Mouse (Mus musculus): ENCODE results near the gene Ablim1. TPM values are rescaled to one million over a fixed set of nuclear protein-coding genes. Genes with fewer than 3 reads are reported as not detected.

The Ablim1 gene
- polyA plus RNA-seq, 1 experiment from 2014 or later, result 62.0 TPM

DNA sequence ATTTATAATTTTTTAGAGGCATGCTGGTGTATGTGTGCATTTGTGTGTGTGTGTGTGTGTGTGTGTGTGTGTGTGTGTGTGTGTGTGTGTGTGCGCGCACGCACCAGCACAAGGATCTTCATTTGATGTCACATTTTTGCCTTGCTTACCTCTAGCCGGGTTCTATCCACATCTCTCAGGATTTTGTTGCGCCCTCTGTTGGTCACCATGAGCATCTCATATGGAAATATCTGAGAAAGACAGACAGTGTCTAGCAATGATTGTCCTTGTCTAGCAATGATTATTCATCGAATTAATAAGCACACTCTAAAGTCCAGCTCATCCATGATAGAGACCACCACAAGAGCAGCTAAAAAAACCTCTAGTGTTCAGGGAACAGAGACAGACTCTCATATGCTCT lies 275.5 kb downstream of the Ablim1 start:
- Histone ChIP-seq H3K4me3 (ENCODE audit: low read depth, low read length) (no peak overlapping the region), H3K27ac (replicated peaks) (no peak overlapping the region), H3K4me2 (replicated peaks; ENCODE audit: low read depth) (no peak overlapping the region), H3K9me3 (ENCODE audit: control insufficient read depth, low read length) (no peaks in the 10 kb centered on the region), H3K27me3 (ENCODE audit: control insufficient read depth, insufficient read depth, low read length) (no peaks in the 10 kb centered on the region), H3K36me3 (ENCODE audit: control insufficient read depth, insufficient read depth, low read length) (peaks cover 6% of the 10 kb centered on the region; the same call in 1 of the 2 replicates), H3K4me1 (replicated peaks; ENCODE audit: control insufficient read depth, insufficient read depth) (no peaks in the 10 kb centered on the region), H3K9ac (ENCODE audit: low read length) (no peak overlapping the region)
- no peak for DNase-seq (ENCODE audit: low spot score)
- ATAC-seq (ENCODE audit: low FRiP score, low TSS enrichment), result no peak
- TF ChIP-seq CTCF (IDR thresholded peaks at IDR 0.05; ENCODE audit: low read depth) (peak; percentile 79), EP300 (optimal IDR thresholded peaks at IDR 0.05) (no peak)
- WGBS, result 66% methylated on average over 6 of the region's 6 CpGs

DNA sequence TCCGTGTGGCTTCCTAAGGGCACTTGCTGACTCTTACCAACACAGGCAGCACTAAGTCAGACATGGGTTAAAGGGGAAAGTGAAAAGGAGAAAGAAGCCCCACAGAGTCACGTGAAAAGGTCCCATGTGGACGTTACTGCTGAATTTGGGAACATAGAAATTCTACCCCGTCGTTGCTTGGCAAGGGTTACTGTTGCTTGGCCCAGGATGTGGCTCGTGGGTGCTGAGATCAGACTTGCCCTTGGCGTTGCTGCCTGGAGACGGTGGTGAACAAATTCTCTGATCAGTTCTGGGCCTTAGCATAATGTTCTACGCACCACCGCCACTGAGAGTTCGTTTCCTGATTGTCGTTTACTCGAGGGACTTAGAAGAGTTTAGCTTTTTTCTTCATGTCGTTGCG lies 277.9 kb downstream of the Ablim1 start:
- Histone ChIP-seq H3K4me2 (replicated peaks; ENCODE audit: low read depth) (no peak overlapping the region), H3K36me3 (ENCODE audit: control insufficient read depth, insufficient read depth, low read length) (peaks cover 6% of the 10 kb centered on the region; the same call in 1 of the 2 replicates), H3K9me3 (ENCODE audit: control insufficient read depth, low read length) (no peaks in the 10 kb centered on the region), H3K4me1 (replicated peaks; ENCODE audit: control insufficient read depth, insufficient read depth) (no peaks in the 10 kb centered on the region), H3K27me3 (ENCODE audit: control insufficient read depth, insufficient read depth, low read length) (no peaks in the 10 kb centered on the region), H3K27ac (replicated peaks) (no peak overlapping the region), H3K9ac (ENCODE audit: low read length) (no peak overlapping the region), H3K4me3 (ENCODE audit: low read depth, low read length) (no peak overlapping the region)
- DNase-seq (ENCODE audit: low spot score) (no peak), ATAC-seq (ENCODE audit: low FRiP score, low TSS enrichment) (no peak)
- TF ChIP-seq EP300 (optimal IDR thresholded peaks at IDR 0.05), result no peak
- no peak for TF ChIP-seq CTCF (IDR thresholded peaks at IDR 0.05; ENCODE audit: low read depth)
- 86% methylated on average over 15 of the region's 15 CpGs for WGBS

DNA sequence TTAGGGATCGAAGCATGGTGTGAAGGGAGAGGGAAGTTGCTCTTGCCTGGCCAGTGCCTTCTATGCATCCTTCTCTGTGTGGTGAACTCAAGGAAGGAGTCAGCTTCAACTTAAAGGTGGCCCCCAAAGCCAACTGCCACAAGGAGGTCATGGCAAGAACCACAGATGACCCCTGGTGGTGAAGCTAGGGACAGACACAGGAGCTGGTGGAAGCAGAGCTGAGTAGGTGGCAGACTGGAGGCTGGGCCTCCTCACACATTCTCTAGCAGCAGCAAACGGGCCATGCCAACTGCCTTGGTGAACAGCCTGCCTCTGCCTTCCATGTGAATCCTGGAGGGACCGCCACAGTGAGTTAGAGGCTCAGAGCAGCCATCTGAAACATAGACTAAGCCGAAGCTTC lies 283.1 kb downstream of the Ablim1 start:
- Histone ChIP-seq H3K27me3 (ENCODE audit: control insufficient read depth, insufficient read depth, low read length) (no peaks in the 10 kb centered on the region), H3K27ac (replicated peaks) (no peak overlapping the region), H3K4me3 (ENCODE audit: low read depth, low read length) (no peak overlapping the region), H3K9ac (ENCODE audit: low read length) (no peak overlapping the region), H3K4me2 (replicated peaks; ENCODE audit: low read depth) (no peak overlapping the region), H3K36me3 (ENCODE audit: control insufficient read depth, insufficient read depth, low read length) (0 out of 2 replicates have a peak, but pooled peaks cover 6% of the 10 kb centered on the region), H3K4me1 (replicated peaks; ENCODE audit: control insufficient read depth, insufficient read depth) (no peaks in the 10 kb centered on the region; the same call in 1 of the 2 replicates), H3K9me3 (ENCODE audit: control insufficient read depth, low read length) (0 out of 2 replicates have a peak, but pooled peaks cover 3% of the 10 kb centered on the region)
- TF ChIP-seq EP300 (optimal IDR thresholded peaks at IDR 0.05) (no peak), CTCF (IDR thresholded peaks at IDR 0.05; ENCODE audit: low read depth) (peak; percentile 88)
- DNase-seq (ENCODE audit: low spot score), result peak; percentile 70
- ATAC-seq (ENCODE audit: low FRiP score, low TSS enrichment), result no peak
- WGBS, result 71% methylated on average over 4 of the region's 4 CpGs

DNA sequence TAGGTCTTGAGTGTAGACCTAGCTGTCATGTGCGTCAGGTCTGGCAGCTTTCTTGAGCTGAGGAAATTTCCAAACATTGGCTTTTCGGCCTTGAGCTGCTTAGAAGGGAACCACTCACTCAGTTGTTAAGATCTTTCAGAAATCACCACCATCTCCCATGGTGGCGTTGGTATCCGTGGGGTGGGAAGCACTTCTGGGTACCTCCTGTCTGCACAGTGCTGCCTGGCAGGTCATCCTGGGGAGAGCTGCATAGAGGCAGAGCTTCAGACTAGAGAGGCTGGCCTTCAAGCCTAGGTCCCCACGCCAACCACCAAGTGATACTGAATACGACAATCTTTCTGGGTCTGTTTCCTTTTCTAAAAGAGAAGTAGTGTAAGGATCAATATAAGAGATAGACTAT lies 285.3 kb downstream of the Ablim1 start:
- H3K9me3 ChIP-seq (ENCODE audit: control insufficient read depth, low read length), result 0 out of 2 replicates have a peak, but pooled peaks cover 3% of the 10 kb centered on the region

DNA sequence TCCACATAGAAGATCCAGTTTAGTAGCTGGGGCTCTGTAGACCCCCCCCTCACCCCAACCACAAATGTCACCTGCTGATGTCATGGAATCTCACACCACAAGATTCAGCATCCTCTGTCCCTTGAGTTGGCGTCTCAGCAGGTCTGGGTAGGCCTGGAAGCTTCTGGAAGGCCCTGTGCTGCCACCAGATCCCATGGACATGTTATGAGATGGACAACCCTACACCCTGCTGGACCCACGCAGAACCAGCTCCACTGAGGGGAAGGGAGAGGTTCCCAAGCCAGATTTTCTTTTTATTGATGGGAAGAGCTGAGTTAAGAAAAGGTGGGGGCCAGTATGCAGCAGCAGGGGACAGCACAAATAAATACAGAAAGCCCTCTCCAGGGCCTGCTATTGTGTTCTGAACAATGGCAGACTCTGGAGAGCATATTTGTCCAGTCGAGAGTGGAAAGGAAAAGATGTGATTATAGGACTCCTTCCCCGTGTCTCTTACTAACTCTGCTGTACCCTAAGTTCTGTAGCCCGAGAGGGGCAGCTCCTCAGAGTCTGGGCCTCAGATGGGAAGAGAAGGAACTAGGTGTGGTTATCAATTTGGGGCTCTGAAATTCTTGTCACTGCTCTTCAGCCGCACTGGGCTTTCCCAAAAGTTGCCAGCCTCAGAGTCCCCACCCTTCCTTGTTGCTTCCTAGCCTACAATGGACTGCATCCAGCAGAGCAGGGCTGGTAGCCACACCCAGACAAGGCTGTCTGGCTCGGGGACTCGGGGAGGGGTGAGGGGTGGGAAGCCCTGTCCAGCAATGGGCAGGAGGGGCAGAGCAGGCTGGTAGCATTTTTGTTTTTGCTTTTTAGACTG lies 286.2 kb downstream of the Ablim1 start:
- DNase-seq (ENCODE audit: low spot score), result no peak

More for the DNA sequence above, 285.3 kb downstream of the Ablim1 start:
- H3K4me2 ChIP-seq (replicated peaks; ENCODE audit: low read depth), result no peak overlapping the region
- no peak overlapping the region; the same call in 1 of the 2 replicates for H3K27ac ChIP-seq (replicated peaks)
- ATAC-seq (ENCODE audit: low FRiP score, low TSS enrichment), result no peak
- 84% methylated on average over 6 of the region's 6 CpGs for WGBS
- no peaks in the 10 kb centered on the region for H3K36me3 ChIP-seq (ENCODE audit: control insufficient read depth, insufficient read depth, low read length)
- H3K9ac ChIP-seq (ENCODE audit: low read length), result no peak overlapping the region
- H3K4me3 ChIP-seq (ENCODE audit: low read depth, low read length), result no peak overlapping the region
- DNase-seq (ENCODE audit: low spot score), result no peak
- TF ChIP-seq CTCF (IDR thresholded peaks at IDR 0.05; ENCODE audit: low read depth), result no peak
- TF ChIP-seq EP300 (optimal IDR thresholded peaks at IDR 0.05), result no peak
- no peaks in the 10 kb centered on the region for H3K27me3 ChIP-seq (ENCODE audit: control insufficient read depth, insufficient read depth, low read length)
- no peaks in the 10 kb centered on the region; the same call in 1 of the 2 replicates for H3K4me1 ChIP-seq (replicated peaks; ENCODE audit: control insufficient read depth, insufficient read depth)

DNA sequence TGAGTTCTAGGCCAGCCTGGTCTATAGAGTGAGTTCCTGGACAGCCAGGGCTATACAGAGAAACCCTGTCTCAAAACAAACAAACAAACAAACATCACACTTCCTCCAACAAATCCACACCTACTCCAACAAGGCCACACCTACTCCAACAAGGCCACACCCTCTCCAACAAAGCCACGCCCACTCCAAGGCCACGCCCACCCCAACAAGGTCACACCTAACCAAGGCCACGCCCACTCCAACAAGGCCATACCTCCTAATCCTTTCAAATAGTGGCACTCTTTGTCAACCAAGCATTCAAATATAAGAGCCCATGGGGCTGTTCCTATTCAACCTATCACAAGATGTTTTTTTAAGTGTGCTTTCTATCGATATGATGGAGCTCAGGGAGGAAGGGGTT lies 288.2 kb downstream of the Ablim1 start:
- WGBS, result 77% methylated on average over 4 of the region's 4 CpGs
- H3K9me3 ChIP-seq (ENCODE audit: control insufficient read depth, low read length), result 0 out of 2 replicates have a peak, but pooled peaks cover 3% of the 10 kb centered on the region
- no peaks in the 10 kb centered on the region for H3K36me3 ChIP-seq (ENCODE audit: control insufficient read depth, insufficient read depth, low read length)
- H3K4me2 ChIP-seq (replicated peaks; ENCODE audit: low read depth), result no peak overlapping the region
- no peak overlapping the region for H3K9ac ChIP-seq (ENCODE audit: low read length)
- no peak overlapping the region for H3K4me3 ChIP-seq (ENCODE audit: low read depth, low read length)
- no peaks in the 10 kb centered on the region for H3K27me3 ChIP-seq (ENCODE audit: control insufficient read depth, insufficient read depth, low read length)
- no peak for DNase-seq (ENCODE audit: low spot score)
- H3K27ac ChIP-seq (replicated peaks), result no peak overlapping the region
- H3K4me1 ChIP-seq (replicated peaks; ENCODE audit: control insufficient read depth, insufficient read depth), result no peaks in the 10 kb centered on the region; the same call in 1 of the 2 replicates
- TF ChIP-seq EP300 (optimal IDR thresholded peaks at IDR 0.05) (no peak), CTCF (IDR thresholded peaks at IDR 0.05; ENCODE audit: low read depth) (no peak)
- ATAC-seq (ENCODE audit: low FRiP score, low TSS enrichment), result no peak

More for the DNA sequence above, 286.2 kb downstream of the Ablim1 start:
- no peak; the same call in 1 of the 2 replicates for ATAC-seq (ENCODE audit: low FRiP score, low TSS enrichment)
- WGBS, result 45% methylated on average over 8 of the region's 8 CpGs
- TF ChIP-seq EP300 (optimal IDR thresholded peaks at IDR 0.05) (no peak), CTCF (IDR thresholded peaks at IDR 0.05; ENCODE audit: low read depth) (peak; percentile 35)
- Histone ChIP-seq H3K4me1 (replicated peaks; ENCODE audit: control insufficient read depth, insufficient read depth) (no peaks in the 10 kb centered on the region; the same call in 1 of the 2 replicates), H3K4me3 (ENCODE audit: low read depth, low read length) (no peak overlapping the region), H3K27ac (replicated peaks) (peak overlapping the region; percentile 24; the same call in 1 of the 2 replicates), H3K9me3 (ENCODE audit: control insufficient read depth, low read length) (0 out of 2 replicates have a peak, but pooled peaks cover 3% of the 10 kb centered on the region), H3K27me3 (ENCODE audit: control insufficient read depth, insufficient read depth, low read length) (no peaks in the 10 kb centered on the region), H3K4me2 (replicated peaks; ENCODE audit: low read depth) (no peak overlapping the region), H3K36me3 (ENCODE audit: control insufficient read depth, insufficient read depth, low read length) (no peaks in the 10 kb centered on the region), H3K9ac (ENCODE audit: low read length) (no peak overlapping the region)

All from stomach, postnatal 0 days (tissue).